15 mouse cellular contexts compared by ENCODE assay signal in the genomic region with DNA sequence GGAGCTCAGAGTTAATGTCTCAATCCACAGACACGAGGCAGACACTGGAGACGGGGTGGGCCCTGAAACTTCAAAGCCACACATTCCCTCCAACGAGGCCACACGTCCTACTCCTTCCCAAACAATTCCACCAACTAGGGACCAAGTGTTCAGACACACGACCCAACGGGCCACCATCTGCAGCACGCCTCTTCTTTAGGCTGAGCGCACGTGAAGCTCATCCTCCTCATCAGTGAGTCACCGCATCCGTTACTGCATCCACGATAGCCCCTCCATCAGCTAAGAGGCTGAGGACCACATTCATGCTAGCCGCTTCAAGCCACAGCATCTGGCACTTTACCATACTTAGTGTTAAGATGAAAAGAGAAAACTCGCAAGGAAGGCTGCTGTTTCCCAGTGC.
"Had no signal": no experiment of that assay in that cellular context is flagged by ENCODE, and none has a peak within 500 bp of the region (broad histone marks: within the 10 kb centered on the region; RNA-seq: fewer than 3 reads in every experiment).

No protein-coding gene starts in this region.

- DNase-seq: kidney, adult 18-20 months; kidney, postnatal 14 days; left cerebral cortex, postnatal 4 days; lung, adult 2 months; lung, postnatal 4 days; midbrain, embryonic 14.5 days; right cerebral cortex, postnatal 14 days; thymus, postnatal 25 days had no signal

- H3K4me3 ChIP-seq: kidney, embryonic 15.5 days; limb, embryonic 13.5 days; liver, embryonic 15.5 days; midbrain, embryonic 10.5 days; myocyte; neural tube, embryonic 15.5 days had no signal

- H3K27ac ChIP-seq: kidney, embryonic 15.5 days; limb, embryonic 13.5 days; liver, embryonic 15.5 days; midbrain, embryonic 10.5 days; neural tube, embryonic 15.5 days; stomach, postnatal 0 days had no signal

- H3K27me3 ChIP-seq: kidney, embryonic 15.5 days; limb, embryonic 13.5 days; liver, embryonic 15.5 days; neural tube, embryonic 15.5 days had no signal

- H3K4me1 ChIP-seq: midbrain, embryonic 10.5 days; neural tube, embryonic 15.5 days had no signal
